Mouse (Mus musculus) CH12.LX (cell line): Measurements from ENCODE around the gene Nrk. TPM values are rescaled to one million over a fixed set of nuclear protein-coding genes. Genes with fewer than 3 reads are reported as not detected.

Source experiments
- DNase-seq: peaks from one replicate; pipeline ENCODE4 v3.0.0-alpha.2; 2013; ENCODE audit errors: extremely low read depth
- H3K27ac ChIP-seq: 2 replicates; pipeline ENCODE4 v1.5.1; 2012; ENCODE audit warnings: low read depth, mild to moderate bottlenecking, control low read depth, moderate library complexity; ENCODE audit not compliant: insufficient read depth
- H3K27me3 ChIP-seq: replicated peaks from 2 replicates; pipeline ENCODE3; 2012; ENCODE audit warnings: inconsistent platforms
- H3K36me3 ChIP-seq, 2 experiments: replicated peaks in 1 of 2; 2 replicates each; pipeline versions ENCODE3 to v1.6.1; 2012; ENCODE audit warnings: inconsistent platforms in 1 of 2, low read length in 1 of 2, mild to moderate bottlenecking in 1 of 2, mixed read lengths in 1 of 2, moderate library complexity in 1 of 2; ENCODE audit not compliant: control insufficient read depth in 1 of 2, insufficient read depth in 1 of 2
- H3K4me1 ChIP-seq, 2 experiments: 2 replicates each; pipeline ENCODE4 v1.6.1; 2012; ENCODE audit warnings: inconsistent platforms in 1 of 2, moderate library complexity in 1 of 2; ENCODE audit not compliant: insufficient read depth in 2 of 2, control insufficient read depth in 1 of 2
- H3K4me2 ChIP-seq: 2 replicates; pipeline ENCODE4 v1.6.1; 2012; ENCODE audit warnings: low read depth, mild to moderate bottlenecking, control low read depth; ENCODE audit not compliant: poor library complexity, insufficient read depth, severe bottlenecking
- H3K4me3 ChIP-seq, 3 experiments: fragments of 150-350 bp in 1 of 3; sonication (generic) in 1 of 3; replicated peaks in 1 of 3; 2 replicates each; pipeline versions ENCODE3 to v1.5.1; 2011 to 2012; ENCODE audit warnings: low read depth in 2 of 3, low read length in 2 of 3, mild to moderate bottlenecking in 2 of 3, moderate library complexity in 2 of 3, control low read depth in 1 of 3, improper control_type of control experiment in 1 of 3, inconsistent platforms in 1 of 3, mixed read lengths in 1 of 3; ENCODE audit not compliant: poor library complexity in 1 of 3
- H3K79me2 ChIP-seq: replicated peaks from 2 replicates; pipeline ENCODE4 v1.6.1; 2012; ENCODE audit warnings: mild to moderate bottlenecking, moderate library complexity; ENCODE audit not compliant: control insufficient read depth, poor library complexity, insufficient read depth, severe bottlenecking; ENCODE audit errors: extremely low read depth
- H3K9ac ChIP-seq: 2 replicates; pipeline ENCODE4 v1.6.1; 2012; ENCODE audit warnings: low read depth, mild to moderate bottlenecking, control low read depth, moderate library complexity; ENCODE audit not compliant: insufficient read depth
- H3K9me3 ChIP-seq: replicated peaks from 2 replicates; pipeline ENCODE3; 2012; ENCODE audit warnings: low read length, inconsistent platforms, mixed read lengths
- BHLHE40 ChIP-seq: IDR thresholded peaks from 2 replicates; pipeline ENCODE4 v1.6.1; 2011; ENCODE audit warnings: mild to moderate bottlenecking, low read depth, low read length, improper control_type of control experiment
- ELF1 ChIP-seq: IDR thresholded peaks from 2 replicates; pipeline ENCODE4 v1.6.1; 2014; ENCODE audit warnings: low read depth, mild to moderate bottlenecking, inconsistent platforms, low read length, improper control_type of control experiment
- ETS1 ChIP-seq: conservative IDR thresholded peaks from 2 replicates; pipeline ENCODE4 v1.6.1; 2012; ENCODE audit warnings: low read depth, mild to moderate bottlenecking, inconsistent platforms, low read length, improper control_type of control experiment, moderate library complexity
- GABPA ChIP-seq: IDR thresholded peaks from 2 replicates; pipeline ENCODE4 v1.6.1; 2012; ENCODE audit warnings: low read depth, low read length, improper control_type of control experiment, inconsistent platforms; ENCODE audit not compliant: insufficient replicate concordance
- JUN ChIP-seq: IDR thresholded peaks from 2 replicates; pipeline ENCODE4 v1.6.1; 2011; ENCODE audit warnings: low read depth, mild to moderate bottlenecking, low read length, improper control_type of control experiment, moderate library complexity; ENCODE audit not compliant: insufficient read depth
- JUND ChIP-seq: conservative IDR thresholded peaks from 2 replicates; pipeline ENCODE4 v1.6.1; 2011; ENCODE audit warnings: low read depth, low read length, improper control_type of control experiment
- KAT2A ChIP-seq: IDR thresholded peaks from 2 replicates; pipeline ENCODE4 v1.6.1; 2012; ENCODE audit warnings: low read length, improper control_type of control experiment, inconsistent platforms; ENCODE audit not compliant: insufficient replicate concordance
- MAZ ChIP-seq: IDR thresholded peaks from 2 replicates; pipeline ENCODE4 v1.6.1; 2012; ENCODE audit warnings: low read depth, mild to moderate bottlenecking, inconsistent platforms, low read length, improper control_type of control experiment, moderate library complexity
- MXI1 ChIP-seq: IDR thresholded peaks from 2 replicates; pipeline ENCODE4 v1.6.1; 2011; ENCODE audit warnings: mild to moderate bottlenecking, low read depth, low read length, improper control_type of control experiment
- MYC ChIP-seq: IDR thresholded peaks from 2 replicates; pipeline ENCODE4 v1.6.1; 2011; ENCODE audit warnings: low read depth, mild to moderate bottlenecking, improper control_type of control experiment, low read length
- NELFE ChIP-seq: IDR thresholded peaks from 2 replicates; pipeline ENCODE4 v1.6.1; 2011; ENCODE audit warnings: low read depth, low read length, improper control_type of control experiment
- NRF1 ChIP-seq: IDR thresholded peaks from 2 replicates; pipeline ENCODE4 v1.6.1; 2014; ENCODE audit warnings: low read depth, mild to moderate bottlenecking, inconsistent platforms, low read length, improper control_type of control experiment, moderate library complexity
- POLR2AphosphoS2 ChIP-seq: IDR thresholded peaks from 2 replicates; pipeline ENCODE4 v1.6.1; 2011; ENCODE audit warnings: low read depth, low read length, improper control_type of control experiment
- RAD21 ChIP-seq: IDR thresholded peaks from 2 replicates; pipeline ENCODE4 v1.6.1; 2011; ENCODE audit warnings: low read depth, mild to moderate bottlenecking, low read length, improper control_type of control experiment, moderate library complexity
- RCOR1 ChIP-seq: conservative IDR thresholded peaks from 2 replicates; pipeline ENCODE4 v1.6.1; 2012; ENCODE audit warnings: low read depth, mild to moderate bottlenecking, inconsistent platforms, low read length, improper control_type of control experiment
- SIN3A ChIP-seq: IDR thresholded peaks from 2 replicates; pipeline ENCODE4 v1.6.1; 2012; ENCODE audit warnings: low read length, improper control_type of control experiment, inconsistent platforms
- SMC3 ChIP-seq: IDR thresholded peaks from 2 replicates; pipeline ENCODE4 v1.6.1; 2011; ENCODE audit warnings: low read depth, low read length, improper control_type of control experiment
- TBP ChIP-seq: conservative IDR thresholded peaks from 2 replicates; pipeline ENCODE4 v1.6.1; 2011; ENCODE audit warnings: low read depth, low read length, improper control_type of control experiment
- TCF12 ChIP-seq: IDR thresholded peaks from 2 replicates; pipeline ENCODE4 v1.6.1; 2014; ENCODE audit warnings: low read depth, mild to moderate bottlenecking, inconsistent platforms, low read length, improper control_type of control experiment
- UBTF ChIP-seq: IDR thresholded peaks from 2 replicates; pipeline ENCODE4 v1.6.1; 2012; ENCODE audit warnings: low read depth, mild to moderate bottlenecking, inconsistent platforms, low read length, improper control_type of control experiment, moderate library complexity
- USF1 ChIP-seq: IDR thresholded peaks from 2 replicates; pipeline ENCODE4 v1.6.1; 2014; ENCODE audit warnings: low read depth, mild to moderate bottlenecking, inconsistent platforms, low read length, improper control_type of control experiment
- USF2 ChIP-seq: conservative IDR thresholded peaks from 2 replicates; pipeline ENCODE4 v1.6.1; 2011; ENCODE audit warnings: low read depth, low read length, improper control_type of control experiment
- ZC3H11A ChIP-seq: IDR thresholded peaks from 2 replicates; pipeline ENCODE4 v1.6.1; 2012; ENCODE audit warnings: low read depth, mild to moderate bottlenecking, inconsistent platforms, low read length, improper control_type of control experiment
- ZKSCAN1 ChIP-seq: IDR thresholded peaks from 2 replicates; pipeline ENCODE4 v1.6.1; 2012; ENCODE audit warnings: low read depth, inconsistent platforms, low read length, improper control_type of control experiment, borderline replicate concordance
- ZMIZ1 ChIP-seq: IDR thresholded peaks from 2 replicates; pipeline ENCODE4 v1.6.1; 2012; ENCODE audit warnings: low read depth, mild to moderate bottlenecking, inconsistent platforms, low read length, improper control_type of control experiment
- dilution Hi-C: fragments of 300-500 bp; cut with MboI; formaldehyde crosslinking; loops from 2 replicates; pipeline ENCODE4 v1.14.3; 2020; ENCODE audit warnings: low sequenced_read_pairs; ENCODE audit not compliant: extremely low pct_unique_long_range_greater_than_20kb, extremely low pct_ligation_motif_present
- in situ Hi-C: fragments of 300-500 bp; cut with MboI; formaldehyde crosslinking; loops from 3 replicates; pipeline ENCODE4 v1.14.3; 2019; ENCODE audit warnings: low sequenced_read_pairs, low pct_ligation_motif_present, low pct_unique_long_range_greater_than_20kb, mixed read lengths
- polyA plus RNA-seq: library from polyadenylated mRNA; unstranded; fragments of >175 nt; gene quantifications from 2 replicates; pipeline ENCODE4 v1.2.1, GENCODE M21; 2012; ENCODE audit warnings: low read depth; ENCODE audit not compliant: insufficient read length
- total RNA-seq, 2 experiments: library from RNA; depleted of rRNA; stranded (reverse); fragments of 300-350 nt in 1 of 2; fragments of >200 nt in 1 of 2; gene quantifications; 2 replicates each; pipeline ENCODE4 v1.2.3; 2012 to 2014

The Nrk gene
- total RNA-seq (2012; rRNA removed), result not detected in 2 replicates
- not detected in 2 replicates for total RNA-seq (2014; rRNA removed)
- not detected in 2 replicates for polyA plus RNA-seq

DNA sequence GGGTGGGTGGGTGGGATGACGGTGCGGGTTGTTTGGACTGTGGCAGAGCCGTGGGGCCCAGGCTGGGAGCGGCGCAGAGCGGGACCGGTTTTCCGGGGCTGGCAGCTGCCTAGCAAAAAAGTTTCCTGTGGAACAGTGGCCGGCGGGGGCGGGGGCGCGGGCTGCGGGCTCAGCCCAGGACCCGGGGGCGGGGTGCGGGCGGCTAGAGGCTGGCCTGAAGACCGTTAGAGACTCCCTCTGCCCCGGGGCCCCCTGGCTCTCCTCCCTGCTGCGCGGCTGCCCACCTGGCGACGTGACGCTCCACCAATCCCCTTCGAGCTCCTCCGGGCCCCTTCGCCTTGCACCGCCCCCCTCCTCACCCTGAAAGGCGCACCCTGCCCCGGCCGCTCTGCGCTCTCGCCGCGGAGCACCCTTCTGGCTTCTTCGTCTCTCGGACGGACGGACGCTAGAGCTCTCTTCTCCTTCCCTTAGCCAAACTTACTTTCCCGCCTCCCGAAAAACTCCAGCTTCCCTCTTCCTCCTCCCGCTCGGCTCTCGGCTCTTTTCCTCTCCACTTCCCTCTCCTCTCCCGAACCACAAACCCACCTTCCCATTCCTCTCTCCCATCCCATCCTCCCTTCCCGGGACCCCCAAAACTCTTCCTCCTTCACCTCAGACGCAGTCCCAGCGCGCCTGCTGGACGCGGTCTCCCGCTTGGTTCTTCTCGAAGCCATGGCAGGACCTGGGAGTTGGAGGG lies at the start of gene Nrk:
Gene Nrk, plus strand, starts transcription at position 390 of the 736 bp plus-strand sequence.
- no peak within 1 kb of the TSS for H3K4me3 ChIP-seq
- dilution Hi-C loops, result no loop called here

DNA sequence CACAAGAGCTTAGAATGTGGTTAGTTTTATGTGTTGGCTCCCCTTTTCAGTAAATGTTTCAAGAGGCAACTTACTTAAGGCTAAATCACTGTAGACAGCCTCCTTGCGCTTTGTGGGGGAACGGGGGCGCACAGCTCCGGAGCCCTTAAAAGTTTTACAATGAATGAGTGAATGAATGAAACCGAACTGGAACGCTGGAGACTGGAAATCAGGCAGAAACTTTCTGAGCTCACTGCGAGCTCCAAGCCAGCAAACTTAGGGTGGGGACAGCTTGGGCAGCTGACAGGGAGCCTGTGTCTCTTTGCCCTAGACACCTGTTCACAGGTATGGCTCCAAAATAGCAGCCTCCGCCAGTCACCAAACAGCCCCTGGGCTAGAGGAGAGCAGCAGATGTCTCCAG lies 864 bp upstream of the Nrk start:
- no peak for DNase-seq
- Histone ChIP-seq H3K79me2 (no peaks in the 10 kb centered on the region), H3K27ac (no peak overlapping the region), H3K9ac (no peak overlapping the region), H3K36me3 (no peaks in the 10 kb centered on the region), H3K4me1 (no peaks in the 10 kb centered on the region), H3K9me3 (no peaks in the 10 kb centered on the region), H3K4me3 (no peak overlapping the region), H3K4me2 (no peak overlapping the region), H3K27me3 (no peaks in the 10 kb centered on the region)
- dilution Hi-C loops, result no loop called here
- TF ChIP-seq NELFE, result no peak
- in situ Hi-C loops, result no loop called here

More for the DNA sequence above, at the start of gene Nrk:
- Histone ChIP-seq H3K36me3 (no peaks in the 10 kb centered on the region), H3K27me3 (no peaks in the 10 kb centered on the region), H3K27ac (no peak within 1 kb of the TSS), H3K79me2 (no peaks in the 10 kb centered on the region), H3K9me3 (no peaks in the 10 kb centered on the region), H3K4me2 (no peak within 1 kb of the TSS), H3K4me1 (no peaks in the 10 kb centered on the region), H3K9ac (no peak within 1 kb of the TSS)
- no peak for DNase-seq
- TF ChIP-seq UBTF (no peak), TCF12 (no peak), ELF1 (no peak), KAT2A (no peak), MYC (no peak), USF2 (no peak), MXI1 (no peak), RAD21 (no peak), ZKSCAN1 (no peak)
- in situ Hi-C loops, result no loop called here

- H3K36me3 ChIP-seq, result no peaks in the 10 kb centered on the region
- dilution Hi-C loops, result no loop called here
- H3K9me3 ChIP-seq, result no peaks in the 10 kb centered on the region
- no peaks in the 10 kb centered on the region for H3K27me3 ChIP-seq
- in situ Hi-C loops, result no loop called here
- no peak for DNase-seq
- H3K9ac ChIP-seq, result no peak overlapping the region
- no peaks in the 10 kb centered on the region for H3K79me2 ChIP-seq
- no peaks in the 10 kb centered on the region for H3K4me1 ChIP-seq
- H3K4me3 ChIP-seq, result no peak overlapping the region
- H3K27ac ChIP-seq, result no peak overlapping the region
- H3K4me2 ChIP-seq, result no peak overlapping the region
- TF ChIP-seq JUN (no peak), NRF1 (no peak), BHLHE40 (no peak), ELF1 (no peak), UBTF (no peak), POLR2AphosphoS2 (no peak), SMC3 (no peak), JUND (no peak), MAZ (no peak), NELFE (no peak), USF1 (no peak), ZC3H11A (no peak), SIN3A (no peak), ETS1 (no peak), TBP (no peak), ZMIZ1 (no peak), RCOR1 (no peak), GABPA (no peak)
These were observed 516 bp downstream of the Nrk start for GRCm38 (mm10) chrX:138914777-138915114.
